Mouse (Mus musculus) heart, embryonic 13.5 days (tissue): ENCODE data around the gene Abhd12. TPM values are rescaled to one million over a fixed set of nuclear protein-coding genes. Genes with fewer than 3 reads are reported as not detected.
"Not testable (repeated sequence)": the region's sequence is repeated elsewhere in the genome, so short reads cannot be mapped to it uniquely, and the experiment has no call there.

Experiments
- ATAC-seq: fragments of 200-750 bp; cut with Nextera tagmentation; 2 replicates; pipeline ENCODE4 v1.8.0; 2017; ENCODE audit warnings: moderate TSS enrichment; ENCODE audit not compliant: insufficient number of reproducible peaks, low FRiP score, low TSS enrichment; ENCODE audit errors: extremely low read depth
- H3K27ac ChIP-seq: fragments of 300-500 bp; sonication (generic); replicated peaks from 2 replicates; pipeline ENCODE4 v1.5.1; 2015; ENCODE audit warnings: moderate library complexity, mild to moderate bottlenecking, inconsistent platforms
- H3K27me3 ChIP-seq: fragments of 300-500 bp; sonication (generic); replicated peaks from 2 replicates; pipeline ENCODE4 v1.6.1; 2015; ENCODE audit warnings: mild to moderate bottlenecking, inconsistent platforms
- H3K36me3 ChIP-seq: fragments of 300-500 bp; sonication (generic); 2 replicates; pipeline ENCODE4 v1.6.1; 2015; ENCODE audit warnings: mild to moderate bottlenecking, inconsistent platforms
- H3K4me1 ChIP-seq: fragments of 300-500 bp; sonication (generic); 2 replicates; pipeline ENCODE4 v1.6.1; 2015; ENCODE audit warnings: inconsistent platforms
- H3K4me2 ChIP-seq: fragments of 300-500 bp; sonication (generic); 2 replicates; pipeline ENCODE4 v1.6.1; 2015; ENCODE audit warnings: inconsistent platforms, mild to moderate bottlenecking, moderate library complexity
- H3K4me3 ChIP-seq: fragments of 300-500 bp; sonication (generic); 2 replicates; pipeline ENCODE4 v1.5.1; 2015; ENCODE audit warnings: moderate library complexity, mild to moderate bottlenecking, inconsistent platforms
- H3K9ac ChIP-seq: fragments of 300-500 bp; sonication (generic); 2 replicates; pipeline ENCODE4 v1.6.1; 2015; ENCODE audit warnings: inconsistent platforms, mild to moderate bottlenecking, moderate library complexity
- H3K9me3 ChIP-seq: fragments of 300-500 bp; sonication (generic); 2 replicates; pipeline ENCODE4 v1.6.1; 2016; ENCODE audit warnings: inconsistent platforms
- WGBS: fragments of 180-500 bp; shearing (Covaris S2); methylation state at CpG from one replicate; pipeline ENCODE4 v1.1.7; 2015; ENCODE audit warnings: mixed read lengths; 5-methylcytosine and 5-hydroxymethylcytosine counted together
- polyA plus RNA-seq: library from polyadenylated mRNA; unstranded; fragments of >200 nt; fragmentation: Nextera tagmentation; extraction: Ambion mirVana; gene quantifications from 2 replicates; pipeline ENCODE4 v1.2.1, GENCODE M21; 2015

The Abhd12 gene
- polyA plus RNA-seq = 42.3 and 45.0 TPM in 2 replicates

DNA sequence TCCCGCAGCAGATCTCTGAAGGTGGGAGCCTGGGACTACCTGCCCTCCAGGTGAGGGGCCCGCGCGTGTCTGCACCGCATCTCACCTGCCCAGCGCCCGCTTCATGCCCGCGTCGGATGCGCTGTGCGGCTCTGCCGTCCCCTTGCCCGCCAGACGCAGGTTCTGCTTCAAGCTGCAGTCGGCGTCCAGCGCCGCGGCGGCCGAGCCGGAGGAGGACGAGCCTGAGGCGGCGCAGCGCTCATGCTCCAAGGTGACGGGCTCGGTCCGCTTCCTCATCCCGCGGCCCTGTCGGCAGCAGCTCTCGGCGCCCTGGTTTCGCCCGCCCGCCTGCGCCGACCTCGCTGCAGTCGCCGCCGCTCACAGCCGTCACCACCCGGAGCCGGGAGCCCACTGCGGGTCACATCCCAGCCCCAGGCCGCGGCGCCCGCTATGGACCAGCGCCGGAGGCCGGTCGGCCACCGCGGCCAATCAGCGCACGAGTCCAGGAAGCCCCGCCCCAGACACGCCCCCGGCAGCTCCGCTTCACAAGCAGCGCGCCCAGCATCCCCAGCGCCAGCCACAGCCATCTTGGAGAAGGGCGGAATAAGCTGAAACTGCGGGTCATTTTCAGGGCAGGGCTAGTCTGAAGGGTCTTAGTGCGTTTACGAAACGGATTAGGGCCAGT, at the start of gene Abhd12:
Gene Abhd12, minus strand, starts transcription at position 470 of the 664 bp plus-strand sequence.
- Histone ChIP-seq H3K36me3 (no peaks in the 10 kb centered on the region; the same call in 1 of the 2 replicates), H3K9me3 (no peaks in the 10 kb centered on the region), H3K4me3 (peak within 1 kb of the TSS; percentile 95), H3K9ac (peak within 1 kb of the TSS; percentile 92), H3K4me2 (peak within 1 kb of the TSS; percentile 96), H3K27ac (peak within 1 kb of the TSS; percentile 92), H3K4me1 (peaks cover 25% of the 10 kb centered on the region), H3K27me3 (no peaks in the 10 kb centered on the region)
- ATAC-seq = peak; percentile 99
- whole genome bisulfite sequencing = under 1% methylated on average over 72 of the region's 72 CpGs

DNA sequence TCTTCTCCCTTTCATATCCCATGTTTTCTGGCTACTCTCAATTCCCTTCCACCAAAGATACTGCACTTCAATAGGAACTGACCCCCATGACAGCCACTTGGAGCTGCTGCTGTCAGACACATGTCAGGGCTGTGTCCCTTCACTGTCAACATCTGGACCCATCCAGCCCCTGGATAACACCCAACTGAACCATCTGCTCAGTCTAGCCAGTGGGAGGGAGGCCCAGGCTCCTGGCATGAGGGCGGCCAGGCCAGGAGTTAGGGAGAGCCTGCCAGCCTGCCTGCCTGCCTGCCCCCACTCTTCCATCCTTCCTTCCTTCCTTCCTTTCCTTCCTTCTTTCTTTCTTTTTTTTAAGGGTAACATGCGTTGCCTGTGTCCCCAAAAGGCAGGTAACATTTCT, 46.7 kb upstream of the Abhd12 start:
- WGBS = 80% methylated on average over 2 of the region's 2 CpGs
- no peak overlapping the region for H3K27ac ChIP-seq
- ATAC-seq = no peak
- no peak overlapping the region for H3K4me2 ChIP-seq
- H3K4me3 ChIP-seq = no peak overlapping the region
- no peaks in the 10 kb centered on the region for H3K9me3 ChIP-seq
- H3K27me3 ChIP-seq = no peaks in the 10 kb centered on the region
- peaks cover 70% of the 10 kb centered on the region for H3K36me3 ChIP-seq
- no peak overlapping the region for H3K9ac ChIP-seq
- H3K4me1 ChIP-seq = no peaks in the 10 kb centered on the region

DNA sequence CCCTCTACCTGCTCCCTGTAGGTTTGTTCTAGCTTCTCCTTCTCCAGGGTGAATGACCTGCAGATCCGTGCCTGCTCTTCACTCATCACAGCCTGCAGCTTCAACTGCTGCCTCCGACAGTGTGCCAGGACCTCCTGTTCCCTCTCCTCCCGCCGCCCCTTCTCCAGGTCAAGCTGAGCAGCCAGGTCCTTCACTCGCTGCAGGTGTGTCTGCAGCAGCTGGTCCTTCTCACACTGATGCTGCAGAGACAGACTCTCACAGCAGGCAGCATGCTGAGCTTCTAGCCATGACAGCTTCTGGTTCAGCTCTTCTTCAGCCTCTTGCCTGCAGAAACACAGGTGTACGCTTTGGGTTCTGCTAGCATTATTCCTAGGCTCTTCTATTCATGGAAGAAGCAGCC, 45.5 kb upstream of the Abhd12 start:
- Histone ChIP-seq H3K9me3 (no peaks in the 10 kb centered on the region), H3K4me3 (no peak overlapping the region), H3K27ac (no peak overlapping the region), H3K4me1 (no peaks in the 10 kb centered on the region), H3K9ac (no peak overlapping the region), H3K36me3 (peaks cover 58% of the 10 kb centered on the region), H3K4me2 (no peak overlapping the region), H3K27me3 (no peaks in the 10 kb centered on the region)
- 85% methylated on average over 6 of the region's 6 CpGs for WGBS
- ATAC-seq = no peak

DNA sequence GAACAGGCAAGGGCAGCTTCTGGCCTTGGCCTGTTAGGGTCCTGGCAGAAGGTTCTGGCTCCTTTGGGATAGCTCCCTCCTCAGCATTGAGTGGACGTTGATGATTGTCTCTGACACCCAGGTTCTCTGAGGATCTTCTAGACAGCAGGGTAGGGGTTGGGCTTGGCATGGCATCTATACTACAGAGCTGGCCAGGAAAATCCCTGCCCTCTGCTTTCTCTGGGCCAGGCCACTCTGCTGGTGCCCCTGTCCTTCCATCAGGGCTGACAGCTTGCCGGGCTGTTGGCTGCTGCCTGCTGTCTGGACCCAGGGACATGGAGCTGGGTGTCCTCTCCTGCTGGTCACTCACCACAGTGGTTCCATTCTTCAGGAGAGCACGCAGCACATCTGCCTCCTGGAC, 45.1 kb upstream of the Abhd12 start:
- H3K4me1 ChIP-seq = no peaks in the 10 kb centered on the region
- WGBS = 87% methylated on average over 3 of the region's 3 CpGs
- no peak overlapping the region for H3K27ac ChIP-seq
- no peaks in the 10 kb centered on the region for H3K9me3 ChIP-seq
- no peak overlapping the region for H3K9ac ChIP-seq
- H3K36me3 ChIP-seq = peaks cover 60% of the 10 kb centered on the region
- no peak for ATAC-seq
- H3K4me2 ChIP-seq = no peak overlapping the region
- no peak overlapping the region for H3K4me3 ChIP-seq
- no peaks in the 10 kb centered on the region for H3K27me3 ChIP-seq

DNA sequence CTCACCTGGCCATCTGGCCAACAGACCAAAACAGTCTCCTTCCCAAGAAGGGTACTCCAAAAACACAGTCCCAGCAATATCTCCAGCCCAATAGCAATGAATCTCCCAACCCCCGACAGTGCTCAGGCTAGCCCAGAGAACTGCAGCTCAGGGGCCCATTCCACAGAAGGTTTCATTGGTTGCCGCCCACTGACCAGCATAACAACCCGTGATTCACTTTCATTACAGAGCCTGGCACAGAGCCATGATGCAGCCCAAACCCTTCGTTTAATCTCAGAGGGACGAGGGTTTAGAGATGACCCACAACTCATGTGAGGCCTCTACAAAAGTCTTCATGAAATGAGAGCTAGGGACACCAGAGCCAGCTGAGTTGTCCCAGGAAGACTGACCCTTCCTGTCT, 44.2 kb upstream of the Abhd12 start:
- Histone ChIP-seq H3K36me3 (peaks cover 62% of the 10 kb centered on the region), H3K27me3 (no peaks in the 10 kb centered on the region), H3K9ac (no peak overlapping the region), H3K9me3 (no peaks in the 10 kb centered on the region), H3K27ac (no peak overlapping the region), H3K4me2 (no peak overlapping the region), H3K4me1 (no peaks in the 10 kb centered on the region), H3K4me3 (no peak overlapping the region)
- WGBS = 74% methylated on average over 5 of the region's 5 CpGs
- ATAC-seq = no peak

DNA sequence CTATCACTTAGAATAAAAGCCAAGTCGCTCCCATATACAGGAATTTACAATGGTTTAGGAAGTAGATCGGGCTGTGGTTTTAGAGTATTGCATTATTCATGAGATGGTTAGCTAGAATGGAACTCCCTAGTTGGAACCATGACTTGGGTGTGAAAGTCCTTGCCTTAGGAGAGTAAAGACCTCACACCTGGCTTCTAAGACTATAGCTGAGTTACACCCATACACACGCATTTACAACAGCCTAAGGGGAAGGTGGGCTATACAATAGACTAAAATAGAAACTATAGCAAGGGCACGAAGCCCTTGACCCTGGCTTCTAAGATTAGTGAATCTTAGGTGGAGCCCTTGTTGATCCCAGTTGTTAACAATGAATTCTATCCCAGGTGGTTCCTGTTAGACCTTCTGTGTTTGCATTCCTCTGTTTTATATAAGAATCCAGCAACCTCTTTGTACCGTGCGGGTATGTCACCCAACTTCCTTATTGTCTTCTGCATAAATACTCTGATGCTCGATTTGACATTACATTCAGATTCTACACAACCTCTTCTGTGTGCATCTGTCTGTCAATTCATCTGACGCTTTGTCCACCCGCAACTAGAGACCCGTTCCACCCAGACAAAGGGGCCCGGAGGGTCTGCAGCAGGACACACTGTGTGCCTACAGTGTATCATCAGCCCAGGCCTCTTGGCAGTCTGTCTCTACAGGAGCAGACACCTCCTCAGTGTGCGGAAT, 43.5 kb upstream of the Abhd12 start:
- not testable (repeated sequence) for ATAC-seq, H3K27ac ChIP-seq, H3K27me3 ChIP-seq, H3K4me2 ChIP-seq, H3K4me3 ChIP-seq, H3K9me3 ChIP-seq, H3K9ac ChIP-seq, H3K4me1 ChIP-seq
- 86% methylated on average over 12 of the region's 12 CpGs for WGBS
- H3K36me3 ChIP-seq = peaks cover 61% of the 10 kb centered on the region

DNA sequence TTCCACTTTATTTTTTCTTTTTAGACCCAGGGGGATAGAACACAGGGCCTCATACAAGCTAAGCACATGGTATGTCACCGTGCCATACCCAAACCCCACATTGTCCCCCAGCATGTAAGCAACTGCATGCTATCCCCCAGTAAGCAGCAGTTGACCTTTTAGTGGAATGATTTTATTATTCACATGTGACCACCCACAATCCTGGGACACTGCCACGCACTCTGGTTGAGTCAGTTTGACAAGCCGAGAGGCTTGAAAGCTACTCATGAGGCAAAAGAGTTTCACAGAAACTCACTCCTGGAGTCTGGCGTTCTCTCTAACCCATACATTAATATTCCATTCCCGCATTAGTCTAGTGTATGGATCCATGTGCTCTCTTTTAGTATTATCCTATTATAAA, 42.8 kb upstream of the Abhd12 start:
- H3K27me3 ChIP-seq, H3K4me3 ChIP-seq, H3K27ac ChIP-seq, H3K9me3 ChIP-seq, H3K4me1 ChIP-seq, H3K9ac ChIP-seq, ATAC-seq, H3K4me2 ChIP-seq: not testable (repeated sequence)
- WGBS = 94% methylated on average over 5 of the region's 5 CpGs
- peaks cover 55% of the 10 kb centered on the region for H3K36me3 ChIP-seq

DNA sequence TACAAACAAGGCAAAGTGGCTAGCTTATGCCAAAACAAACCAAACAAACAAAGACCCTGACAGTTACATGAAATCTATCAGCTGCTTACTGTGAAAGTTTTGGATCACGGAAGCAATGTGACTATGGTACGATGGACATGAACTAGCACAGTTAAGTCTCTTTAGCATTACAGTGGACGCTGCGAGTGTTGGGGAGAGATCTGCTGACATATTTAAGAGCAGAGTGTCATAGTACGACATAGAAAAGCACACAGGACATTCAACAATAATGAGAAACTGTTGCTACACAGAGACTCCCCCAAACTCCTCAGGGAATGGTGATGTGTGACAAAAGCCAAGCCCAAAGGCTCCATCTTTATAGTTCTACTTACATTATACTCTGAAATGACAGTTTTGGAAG, 39.5 kb upstream of the Abhd12 start:
- no peaks in the 10 kb centered on the region for H3K9me3 ChIP-seq
- H3K36me3 ChIP-seq = peaks cover 45% of the 10 kb centered on the region
- no peaks in the 10 kb centered on the region for H3K27me3 ChIP-seq
- ATAC-seq = no peak
- no peak overlapping the region for H3K4me3 ChIP-seq
- no peaks in the 10 kb centered on the region for H3K4me1 ChIP-seq
- 85% methylated on average over 5 of the region's 5 CpGs for WGBS
- H3K9ac ChIP-seq = no peak overlapping the region
- no peak overlapping the region for H3K4me2 ChIP-seq
- H3K27ac ChIP-seq = no peak overlapping the region

DNA sequence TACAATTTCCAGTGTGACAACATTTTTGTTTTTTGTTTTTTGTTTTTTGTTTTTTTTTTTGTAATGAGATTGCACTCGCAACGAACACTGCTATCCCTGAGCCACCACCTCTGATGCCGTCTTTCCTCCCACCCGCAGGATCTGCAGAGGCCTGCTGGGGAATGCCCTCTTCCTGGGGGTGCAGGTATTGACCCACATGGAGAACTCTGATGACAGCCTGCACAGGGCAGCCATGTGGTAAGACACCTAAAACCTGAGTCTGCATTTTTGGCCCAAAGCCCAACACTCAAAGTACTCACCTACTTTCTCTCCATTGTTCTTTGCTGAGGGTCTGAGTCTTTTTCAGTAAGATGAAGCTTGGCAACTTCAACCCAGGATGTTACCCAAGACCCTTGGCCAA, 30.1 kb upstream of the Abhd12 start:
- no peak overlapping the region for H3K4me2 ChIP-seq
- no peak overlapping the region for H3K27ac ChIP-seq
- ATAC-seq = no peak
- H3K9me3 ChIP-seq = no peaks in the 10 kb centered on the region
- H3K36me3 ChIP-seq = peaks cover 77% of the 10 kb centered on the region
- H3K27me3 ChIP-seq = no peaks in the 10 kb centered on the region
- no peak overlapping the region for H3K9ac ChIP-seq
- 91% methylated on average over 4 of the region's 4 CpGs for WGBS
- H3K4me3 ChIP-seq = no peak overlapping the region
- no peaks in the 10 kb centered on the region for H3K4me1 ChIP-seq

DNA sequence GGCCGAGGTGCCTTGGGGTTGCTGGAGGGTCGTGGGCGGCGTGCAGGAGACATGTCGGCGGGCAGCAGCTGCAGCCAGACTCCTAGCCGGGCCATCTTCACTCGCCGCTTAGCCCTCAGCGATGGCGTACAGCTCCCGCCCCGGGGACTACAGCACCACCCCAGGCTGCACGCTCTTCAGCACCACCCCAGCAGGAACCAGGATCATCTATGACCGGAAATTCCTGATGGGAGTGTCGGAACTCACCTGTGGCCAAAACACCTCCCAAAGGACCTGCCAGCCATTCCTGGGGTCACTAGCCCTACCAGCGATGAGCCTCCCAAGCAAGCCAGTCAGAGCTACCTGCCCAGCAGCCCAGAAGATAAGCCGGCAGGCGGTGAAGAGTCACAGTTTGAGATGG, 28.9 kb upstream of the Abhd12 start:
- Histone ChIP-seq H3K27me3 (no peaks in the 10 kb centered on the region), H3K9ac (no peak overlapping the region), H3K4me2 (no peak overlapping the region), H3K4me3 (no peak overlapping the region), H3K4me1 (no peaks in the 10 kb centered on the region), H3K9me3 (no peaks in the 10 kb centered on the region), H3K27ac (no peak overlapping the region), H3K36me3 (peaks cover 83% of the 10 kb centered on the region)
- ATAC-seq = no peak
- 75% methylated on average over 19 of the region's 19 CpGs for WGBS

DNA sequence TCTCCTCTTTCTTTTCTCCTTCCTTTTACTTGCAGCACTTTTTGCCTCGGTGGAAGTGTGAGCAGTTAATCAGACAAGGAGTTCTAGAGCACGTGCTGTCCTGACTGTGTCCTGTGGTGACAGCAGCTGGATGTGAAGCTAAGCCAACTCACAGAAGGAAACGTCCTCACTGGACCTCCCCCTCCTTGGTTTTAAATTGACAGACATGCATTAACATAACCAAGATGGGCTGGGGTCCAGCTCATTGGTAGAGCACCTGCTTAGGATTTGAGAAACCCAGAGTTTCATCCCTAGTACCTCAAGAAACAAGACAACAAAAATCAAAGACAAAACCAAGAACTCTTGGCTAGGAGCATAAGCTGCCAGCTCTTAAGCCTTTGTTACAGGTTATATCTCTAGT, 26.3 kb upstream of the Abhd12 start:
- whole genome bisulfite sequencing = 51% methylated on average over 3 of the region's 3 CpGs
- ATAC-seq = no peak
- H3K27ac ChIP-seq = no peak overlapping the region
- H3K4me3 ChIP-seq = no peak overlapping the region
- peaks cover 85% of the 10 kb centered on the region for H3K36me3 ChIP-seq
- H3K9me3 ChIP-seq = no peaks in the 10 kb centered on the region
- no peaks in the 10 kb centered on the region for H3K27me3 ChIP-seq
- H3K4me1 ChIP-seq = no peaks in the 10 kb centered on the region
- H3K4me2 ChIP-seq = no peak overlapping the region
- no peak overlapping the region for H3K9ac ChIP-seq

DNA sequence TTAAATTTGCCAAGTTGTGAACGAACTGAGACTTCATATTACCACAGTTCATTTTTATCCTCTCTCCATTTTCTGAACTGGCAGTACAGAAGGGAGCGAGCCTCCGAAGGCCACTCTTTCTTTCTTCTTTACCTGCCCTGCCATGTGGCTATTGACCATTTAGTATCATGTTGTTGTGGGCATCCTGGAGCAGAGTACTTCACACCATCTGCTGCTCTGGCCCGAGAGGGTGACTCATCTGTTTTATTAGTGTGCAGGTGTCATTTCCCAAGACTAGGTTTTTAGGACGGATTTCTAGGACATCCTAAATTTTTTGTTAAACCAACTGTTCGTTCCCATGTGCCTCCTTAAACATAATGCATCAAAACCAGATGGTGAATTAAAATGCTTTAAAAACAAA, 24.6 kb upstream of the Abhd12 start:
- H3K4me2 ChIP-seq = no peak overlapping the region
- WGBS = 85% methylated on average over 6 of the region's 6 CpGs
- no peaks in the 10 kb centered on the region for H3K4me1 ChIP-seq
- H3K36me3 ChIP-seq = peaks cover 78% of the 10 kb centered on the region
- no peaks in the 10 kb centered on the region for H3K9me3 ChIP-seq
- no peak overlapping the region for H3K27ac ChIP-seq
- ATAC-seq = no peak
- H3K9ac ChIP-seq = no peak overlapping the region
- no peak overlapping the region for H3K4me3 ChIP-seq
- no peaks in the 10 kb centered on the region for H3K27me3 ChIP-seq
